Mouse (Mus musculus) forebrain, embryonic 13.5 days (tissue): ENCODE results near the gene Arntl2. TPM values are rescaled to one million over a fixed set of nuclear protein-coding genes. Genes with fewer than 3 reads are reported as not detected.
"Not testable (repeated sequence)": the region's sequence is repeated elsewhere in the genome, so short reads cannot be mapped to it uniquely, and the experiment has no call there.

Experiments used
- ATAC-seq: fragments of 200-750 bp; cut with Nextera tagmentation; 2 replicates; pipeline ENCODE4 v1.8.0; 2017
- H3K27ac ChIP-seq: fragments of 300-500 bp; sonication (generic); 2 replicates; pipeline ENCODE4 v1.5.1; 2015; ENCODE audit warnings: inconsistent platforms, mild to moderate bottlenecking, moderate library complexity
- H3K27me3 ChIP-seq: fragments of 300-500 bp; sonication (generic); 2 replicates; pipeline ENCODE4 v1.6.1; 2015; ENCODE audit warnings: mild to moderate bottlenecking, inconsistent platforms
- H3K36me3 ChIP-seq: fragments of 300-500 bp; sonication (generic); 2 replicates; pipeline ENCODE4 v1.6.1; 2015; ENCODE audit warnings: mild to moderate bottlenecking, inconsistent platforms; ENCODE audit not compliant: poor library complexity, severe bottlenecking
- H3K4me1 ChIP-seq: fragments of 300-500 bp; sonication (generic); 2 replicates; pipeline ENCODE4 v1.6.1; 2015; ENCODE audit warnings: inconsistent platforms
- H3K4me2 ChIP-seq: fragments of 300-500 bp; sonication (generic); 2 replicates; pipeline ENCODE4 v1.6.1; 2015; ENCODE audit warnings: inconsistent platforms, mild to moderate bottlenecking, moderate library complexity
- H3K4me3 ChIP-seq: fragments of 300-500 bp; sonication (generic); 2 replicates; pipeline ENCODE4 v1.5.1; 2015; ENCODE audit warnings: mild to moderate bottlenecking, inconsistent platforms
- H3K9ac ChIP-seq: fragments of 300-500 bp; sonication (generic); 2 replicates; pipeline ENCODE4 v1.6.1; 2015; ENCODE audit warnings: mild to moderate bottlenecking, inconsistent platforms
- H3K9me3 ChIP-seq: fragments of 300-500 bp; sonication (generic); replicated peaks from 2 replicates; pipeline ENCODE4 v1.6.1; 2016; ENCODE audit warnings: inconsistent platforms
- WGBS: fragments of 180-500 bp; shearing (Covaris S2); methylation state at CpG from one replicate; pipeline ENCODE4 v1.1.7; 2015; 5-methylcytosine and 5-hydroxymethylcytosine counted together
- polyA plus RNA-seq: library from polyadenylated mRNA; unstranded; fragments of >200 nt; fragmentation: Nextera tagmentation; extraction: Ambion mirVana; gene quantifications from 2 replicates; pipeline ENCODE4 v1.2.1, GENCODE M21; 2015

Arntl2 gene
- polyA plus RNA-seq, 1 experiment from 2014 or later, result 1.1 TPM

DNA sequence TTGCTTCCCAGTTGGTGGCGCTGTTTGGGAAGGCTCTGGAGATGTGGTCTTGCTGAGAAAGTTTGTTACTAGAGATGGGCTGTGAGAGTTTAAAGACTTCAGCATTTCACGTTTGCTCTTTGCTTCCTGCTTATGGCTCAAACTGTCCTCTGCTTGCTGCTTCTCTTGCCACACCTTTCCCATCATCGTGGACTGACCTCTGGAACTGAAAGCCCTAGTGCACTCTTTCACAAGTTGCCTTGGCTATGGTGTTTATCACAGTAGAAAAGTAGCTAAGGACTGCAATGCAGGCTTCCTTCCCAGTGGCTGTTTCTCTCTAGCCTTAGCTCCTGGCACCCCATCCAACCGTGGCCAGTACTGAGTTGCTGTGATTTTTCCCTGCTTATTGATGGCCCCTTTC lies 35.1 kb upstream of the Arntl2 start:
- whole genome bisulfite sequencing, result 73% methylated on average over 4 of the region's 4 CpGs
- H3K36me3 ChIP-seq, result 0 out of 2 replicates have a peak, but pooled peaks cover 4% of the 10 kb centered on the region
- ATAC-seq, result no peak

GRCm38 (mm10) chr6:146762264-146762898 lies 33.5 kb upstream of the Arntl2 start:
- WGBS, result 66% methylated on average over 5 of the region's 5 CpGs
- Histone ChIP-seq H3K4me3 (no peak overlapping the region), H3K4me2 (no peak overlapping the region), H3K9me3 (no peaks in the 10 kb centered on the region), H3K27me3 (no peaks in the 10 kb centered on the region), H3K27ac (no peak overlapping the region), H3K9ac (no peak overlapping the region), H3K36me3 (peaks cover 14% of the 10 kb centered on the region; the same call in 1 of the 2 replicates), H3K4me1 (no peaks in the 10 kb centered on the region)
- ATAC-seq, result 0 out of 2 replicates have a peak, but pooled peaks have one; percentile 33

More for the DNA sequence above, 35.1 kb upstream of the Arntl2 start:
- no peak overlapping the region for H3K9ac ChIP-seq
- H3K27me3 ChIP-seq, result no peaks in the 10 kb centered on the region
- 0 out of 2 replicates have a peak, but pooled peaks cover 5% of the 10 kb centered on the region for H3K4me1 ChIP-seq
- no peak overlapping the region for H3K4me2 ChIP-seq
- H3K9me3 ChIP-seq, result no peaks in the 10 kb centered on the region
- no peak overlapping the region for H3K4me3 ChIP-seq
- H3K27ac ChIP-seq, result no peak overlapping the region

GRCm38 (mm10) chr6:146764593-146764992 lies 31.3 kb upstream of the Arntl2 start:
- Histone ChIP-seq H3K9me3 (no peaks in the 10 kb centered on the region), H3K4me1 (no peaks in the 10 kb centered on the region), H3K36me3 (peaks cover 30% of the 10 kb centered on the region), H3K4me2 (no peak overlapping the region), H3K9ac (no peak overlapping the region), H3K27me3 (no peaks in the 10 kb centered on the region), H3K4me3 (no peak overlapping the region), H3K27ac (no peak overlapping the region)
- 52% methylated on average over 2 of the region's 2 CpGs for WGBS
- no peak for ATAC-seq

GRCm38 (mm10) chr6:146765270-146765669 lies 30.6 kb upstream of the Arntl2 start:
- no peaks in the 10 kb centered on the region for H3K9me3 ChIP-seq
- H3K27me3 ChIP-seq, result no peaks in the 10 kb centered on the region
- no peak overlapping the region for H3K9ac ChIP-seq
- H3K4me2 ChIP-seq, result no peak overlapping the region
- WGBS, result 91% methylated on average over 4 of the region's 4 CpGs
- H3K27ac ChIP-seq, result no peak overlapping the region
- H3K4me1 ChIP-seq, result no peaks in the 10 kb centered on the region
- no peak overlapping the region for H3K4me3 ChIP-seq
- peaks cover 37% of the 10 kb centered on the region for H3K36me3 ChIP-seq
- ATAC-seq, result no peak

- Histone ChIP-seq H3K4me3 (no peak overlapping the region), H3K4me1 (no peaks in the 10 kb centered on the region), H3K27me3 (no peaks in the 10 kb centered on the region), H3K27ac (no peak overlapping the region), H3K9ac (no peak overlapping the region), H3K9me3 (no peaks in the 10 kb centered on the region), H3K4me2 (no peak overlapping the region), H3K36me3 (peaks cover 62% of the 10 kb centered on the region)
- whole genome bisulfite sequencing, result 89% methylated on average over 10 of the region's 10 CpGs
- no peak for ATAC-seq
Measured at GRCm38 (mm10) chr6:146768813-146769404, 26.9 kb upstream of the Arntl2 start.

GRCm38 (mm10) chr6:146770005-146770745 lies 25.7 kb upstream of the Arntl2 start:
- Histone ChIP-seq H3K4me1 (no peaks in the 10 kb centered on the region), H3K9ac (no peak overlapping the region), H3K36me3 (peaks cover 73% of the 10 kb centered on the region), H3K4me2 (no peak overlapping the region), H3K27ac (no peak overlapping the region), H3K4me3 (no peak overlapping the region), H3K27me3 (no peaks in the 10 kb centered on the region), H3K9me3 (no peaks in the 10 kb centered on the region)
- ATAC-seq, result no peak
- 76% methylated on average over 6 of the region's 6 CpGs for WGBS

- WGBS, result 88% methylated on average over 5 of the region's 5 CpGs
- H3K27me3 ChIP-seq, result no peaks in the 10 kb centered on the region
- no peak overlapping the region for H3K4me2 ChIP-seq
- no peaks in the 10 kb centered on the region for H3K4me1 ChIP-seq
- H3K9me3 ChIP-seq, result no peaks in the 10 kb centered on the region
- peaks cover 75% of the 10 kb centered on the region for H3K36me3 ChIP-seq
- no peak overlapping the region for H3K4me3 ChIP-seq
- no peak overlapping the region for H3K27ac ChIP-seq
- H3K9ac ChIP-seq, result no peak overlapping the region
- no peak for ATAC-seq
Measured at GRCm38 (mm10) chr6:146770808-146771207, 25.0 kb upstream of the Arntl2 start.

DNA sequence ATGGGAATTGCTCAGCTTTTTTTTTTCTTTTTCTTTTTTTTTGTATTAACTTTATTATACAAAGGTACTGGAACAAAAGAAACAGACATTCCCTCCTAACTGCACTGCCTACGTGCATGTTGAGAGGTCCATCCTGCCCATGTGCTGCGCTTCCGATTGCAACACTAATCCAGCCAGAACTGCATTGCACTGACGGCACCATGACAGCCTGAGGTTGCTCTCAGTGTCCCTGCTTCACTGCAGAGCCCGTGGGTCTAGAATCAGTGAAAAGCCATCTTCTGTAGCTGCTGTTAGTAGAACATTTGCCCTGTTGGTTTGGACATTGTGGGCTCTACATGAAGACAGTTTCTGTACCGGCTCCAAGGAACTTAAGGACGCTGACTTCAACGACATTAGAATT lies 20.0 kb upstream of the Arntl2 start:
- H3K27me3 ChIP-seq, ATAC-seq, H3K4me1 ChIP-seq, H3K9me3 ChIP-seq, H3K4me2 ChIP-seq, H3K27ac ChIP-seq, H3K4me3 ChIP-seq, H3K9ac ChIP-seq: not testable (repeated sequence)
- H3K36me3 ChIP-seq, result peaks cover 40% of the 10 kb centered on the region
- WGBS, result 75% methylated on average over 8 of the region's 8 CpGs

GRCm38 (mm10) chr6:146776610-146777389 lies 19.1 kb upstream of the Arntl2 start:
- Histone ChIP-seq H3K9me3 (no peaks in the 10 kb centered on the region), H3K36me3 (peaks cover 32% of the 10 kb centered on the region), H3K4me3 (no peak overlapping the region), H3K4me1 (no peaks in the 10 kb centered on the region), H3K27me3 (no peaks in the 10 kb centered on the region), H3K9ac (no peak overlapping the region), H3K27ac (no peak overlapping the region), H3K4me2 (no peak overlapping the region)
- no peak for ATAC-seq
- 7% methylated on average over 2 of the region's 2 CpGs for WGBS

DNA sequence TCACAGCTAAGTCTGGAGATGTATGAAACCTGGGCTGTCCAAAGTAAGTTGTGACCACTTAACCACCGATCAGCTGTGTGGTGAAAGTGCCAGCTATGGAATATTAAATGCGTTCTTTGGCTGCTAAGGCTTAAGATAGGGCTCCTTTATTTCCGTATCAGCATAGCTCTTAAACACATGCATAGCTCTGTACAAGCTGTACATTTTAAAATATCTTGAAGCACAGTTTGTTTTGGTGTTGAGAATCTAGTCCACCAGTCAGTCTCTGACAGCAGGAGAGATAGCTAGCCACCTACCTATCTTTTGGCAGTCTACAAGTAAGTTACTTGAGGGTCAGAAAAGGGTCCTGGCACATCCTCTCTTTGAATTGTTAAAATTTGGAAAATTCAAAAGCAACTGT lies 17.8 kb upstream of the Arntl2 start:
- no peaks in the 10 kb centered on the region for H3K9me3 ChIP-seq
- no peak overlapping the region for H3K9ac ChIP-seq
- H3K4me3 ChIP-seq, result no peak overlapping the region
- H3K27ac ChIP-seq, result no peak overlapping the region
- no peak for ATAC-seq
- no peaks in the 10 kb centered on the region for H3K4me1 ChIP-seq
- 93% methylated on average over 3 of the region's 3 CpGs for WGBS
- no peaks in the 10 kb centered on the region for H3K27me3 ChIP-seq
- no peak overlapping the region for H3K4me2 ChIP-seq
- H3K36me3 ChIP-seq, result peaks cover 24% of the 10 kb centered on the region

- no peaks in the 10 kb centered on the region for H3K4me1 ChIP-seq
- no peaks in the 10 kb centered on the region for H3K27me3 ChIP-seq
- H3K9me3 ChIP-seq, result no peaks in the 10 kb centered on the region; the same call in 1 of the 2 replicates
- H3K36me3 ChIP-seq, result 0 out of 2 replicates have a peak, but pooled peaks cover 2% of the 10 kb centered on the region
- no peak overlapping the region for H3K27ac ChIP-seq
- 87% methylated on average over 3 of the region's 3 CpGs for WGBS
- no peak overlapping the region for H3K4me3 ChIP-seq
- ATAC-seq, result no peak
- no peak overlapping the region for H3K9ac ChIP-seq
- H3K4me2 ChIP-seq, result no peak overlapping the region
Measured at GRCm38 (mm10) chr6:146781566-146781965, 14.3 kb upstream of the Arntl2 start.

- Histone ChIP-seq H3K9me3 (no peaks in the 10 kb centered on the region), H3K9ac (no peak overlapping the region), H3K4me3 (no peak overlapping the region), H3K27ac (no peak overlapping the region), H3K27me3 (peaks cover 24% of the 10 kb centered on the region), H3K4me2 (no peak overlapping the region), H3K36me3 (no peaks in the 10 kb centered on the region), H3K4me1 (peaks cover 13% of the 10 kb centered on the region)
- WGBS, result 81% methylated on average over 3 of the region's 3 CpGs
- no peak for ATAC-seq
Measured at GRCm38 (mm10) chr6:146793527-146793926, 2.3 kb upstream of the Arntl2 start.
